Mouse (Mus musculus) liver, embryonic 15.5 days (tissue): Measurements from ENCODE around the gene Ipo4. TPM values are rescaled to one million over a fixed set of nuclear protein-coding genes. Genes with fewer than 3 reads are reported as not detected.
A peak's percentile ranks its signal among the peaks of the same experiment; 100 is the strongest.

Experiments
- ATAC-seq: fragments of 200-750 bp; cut with Nextera tagmentation; 2 replicates; pipeline ENCODE4 v1.8.0; 2017; ENCODE audit warnings: moderate number of reproducible peaks, mild to moderate bottlenecking, moderate library complexity; ENCODE audit not compliant: insufficient read depth
- H3K27ac ChIP-seq: fragments of 300-500 bp; sonication (generic); replicated peaks from 2 replicates; pipeline ENCODE4 v1.5.1; 2015; ENCODE audit warnings: mild to moderate bottlenecking, inconsistent platforms
- H3K27me3 ChIP-seq: fragments of 300-500 bp; sonication (generic); 2 replicates; pipeline ENCODE4 v1.6.1; 2015; ENCODE audit warnings: mild to moderate bottlenecking, inconsistent platforms
- H3K36me3 ChIP-seq: fragments of 300-500 bp; sonication (generic); replicated peaks from 2 replicates; pipeline ENCODE4 v1.6.1; 2015; ENCODE audit warnings: moderate library complexity, mild to moderate bottlenecking, inconsistent platforms
- H3K4me1 ChIP-seq: fragments of 300-500 bp; sonication (generic); replicated peaks from 2 replicates; pipeline ENCODE4 v1.6.1; 2015; ENCODE audit warnings: inconsistent platforms
- H3K4me2 ChIP-seq: fragments of 300-500 bp; sonication (generic); 2 replicates; pipeline ENCODE4 v1.6.1; 2015; ENCODE audit warnings: moderate library complexity, mild to moderate bottlenecking, inconsistent platforms
- H3K4me3 ChIP-seq: fragments of 300-500 bp; sonication (generic); replicated peaks from 2 replicates; pipeline ENCODE4 v1.5.1; 2015; ENCODE audit warnings: mild to moderate bottlenecking, inconsistent platforms
- H3K9ac ChIP-seq: fragments of 300-500 bp; sonication (generic); 2 replicates; pipeline ENCODE4 v1.6.1; 2015; ENCODE audit warnings: moderate library complexity, mild to moderate bottlenecking, inconsistent platforms
- H3K9me3 ChIP-seq: fragments of 300-500 bp; sonication (generic); replicated peaks from 2 replicates; pipeline ENCODE4 v1.6.1; 2016; ENCODE audit warnings: inconsistent platforms
- WGBS: fragments of 180-500 bp; shearing (Covaris S2); methylation state at CpG from one replicate; pipeline ENCODE4 v1.1.7; 2015; ENCODE audit warnings: mixed read lengths; ENCODE audit not compliant: insufficient replicate concordance; 5-methylcytosine and 5-hydroxymethylcytosine counted together
- polyA plus RNA-seq: library from polyadenylated mRNA; unstranded; fragments of >200 nt; fragmentation: Nextera tagmentation; extraction: Ambion mirVana; gene quantifications from 2 replicates; pipeline ENCODE4 v1.2.1, GENCODE M21; 2015

Ipo4 gene
- polyA plus RNA-seq, 1 experiment from 2014 or later, result 26.6 TPM

DNA sequence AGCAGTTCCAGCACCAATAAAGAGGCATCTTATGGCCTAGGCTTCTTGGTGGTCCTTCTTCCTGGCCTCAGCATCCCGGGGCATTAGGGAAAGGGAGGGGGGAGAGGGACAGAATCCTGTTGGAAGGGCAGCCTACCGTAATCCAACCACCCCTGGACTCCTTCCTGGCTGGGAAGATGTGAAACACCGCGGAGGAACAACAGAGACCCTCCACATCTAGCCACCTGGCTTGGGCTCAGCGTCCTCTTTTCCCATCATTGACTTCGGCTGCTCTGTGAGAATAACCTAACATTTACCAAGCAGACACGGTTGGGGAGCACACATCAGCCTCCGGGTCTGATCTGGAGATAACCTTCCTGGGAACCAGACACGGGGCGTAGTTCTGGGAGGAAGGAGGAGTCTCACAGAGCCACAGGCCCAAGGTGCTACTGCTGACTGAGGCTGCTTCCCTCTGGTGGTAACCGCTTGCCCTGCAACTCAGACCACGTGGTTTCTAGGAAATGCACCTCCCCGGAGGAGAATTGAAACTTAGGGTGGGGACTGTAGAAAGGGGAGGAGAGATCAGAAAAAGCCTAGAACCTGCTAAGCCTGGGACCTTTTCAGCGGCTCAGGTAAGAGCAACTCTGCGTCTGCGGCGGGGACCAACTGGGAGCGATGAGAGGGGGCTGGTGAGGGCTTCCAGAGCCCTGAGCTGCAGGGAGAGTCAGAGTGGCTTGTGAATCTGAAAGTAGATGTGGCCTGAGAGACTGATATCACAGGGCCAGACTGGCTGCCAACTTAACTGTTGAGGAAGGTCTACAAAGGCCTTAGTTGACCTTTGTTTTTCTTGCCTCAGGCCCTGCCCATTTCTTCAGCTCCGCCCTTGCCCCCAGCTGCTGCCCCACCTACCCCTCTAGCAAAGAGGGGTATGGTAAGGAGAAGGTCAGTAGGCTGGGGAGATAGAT lies 31.9 kb downstream of the Ipo4 start:
- peak; percentile 94 for ATAC-seq
- Histone ChIP-seq H3K4me3 (peak overlapping the region; percentile 68), H3K4me2 (peak overlapping the region; percentile 82), H3K27me3 (no peaks in the 10 kb centered on the region), H3K9me3 (no peaks in the 10 kb centered on the region), H3K27ac (peak overlapping the region; percentile 95), H3K4me1 (peaks cover 56% of the 10 kb centered on the region), H3K9ac (peak overlapping the region; percentile 75), H3K36me3 (peaks cover 84% of the 10 kb centered on the region)
- whole genome bisulfite sequencing, result 9% methylated on average over 19 of the region's 19 CpGs

DNA sequence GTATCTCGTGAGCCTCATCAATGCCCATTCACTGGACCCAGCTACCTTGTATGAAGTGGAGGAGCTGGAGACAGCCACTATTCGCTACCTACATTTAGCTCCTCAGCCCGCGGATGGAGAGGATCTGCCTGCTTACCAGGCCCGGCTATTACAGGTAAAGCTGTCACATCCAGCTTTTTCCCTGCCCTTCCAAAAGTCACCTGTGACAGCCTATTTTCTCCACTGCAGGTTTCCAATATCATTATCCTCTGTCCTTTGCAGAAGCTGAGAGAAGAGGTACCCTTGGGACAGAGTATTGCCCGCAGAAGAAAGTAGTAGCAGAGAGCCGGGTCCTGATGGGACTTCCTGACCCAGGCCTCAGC lies 32.5 kb downstream of the Ipo4 start, which contains the start of gene Irf9:
TSS of gene Irf9 (plus strand) at position 301 of the 362 bp plus-strand sequence.
- 75% methylated on average over 7 of the region's 7 CpGs for WGBS
- Histone ChIP-seq H3K36me3 (peaks cover 84% of the 10 kb centered on the region), H3K4me3 (peak within 1 kb of the TSS; percentile 68), H3K27ac (peak within 1 kb of the TSS; percentile 95), H3K9ac (peak within 1 kb of the TSS; percentile 75), H3K9me3 (no peaks in the 10 kb centered on the region), H3K27me3 (no peaks in the 10 kb centered on the region), H3K4me2 (peak within 1 kb of the TSS; percentile 82), H3K4me1 (peaks cover 54% of the 10 kb centered on the region)
- ATAC-seq, result peak; percentile 1; the same call in 1 of the 2 replicates

DNA sequence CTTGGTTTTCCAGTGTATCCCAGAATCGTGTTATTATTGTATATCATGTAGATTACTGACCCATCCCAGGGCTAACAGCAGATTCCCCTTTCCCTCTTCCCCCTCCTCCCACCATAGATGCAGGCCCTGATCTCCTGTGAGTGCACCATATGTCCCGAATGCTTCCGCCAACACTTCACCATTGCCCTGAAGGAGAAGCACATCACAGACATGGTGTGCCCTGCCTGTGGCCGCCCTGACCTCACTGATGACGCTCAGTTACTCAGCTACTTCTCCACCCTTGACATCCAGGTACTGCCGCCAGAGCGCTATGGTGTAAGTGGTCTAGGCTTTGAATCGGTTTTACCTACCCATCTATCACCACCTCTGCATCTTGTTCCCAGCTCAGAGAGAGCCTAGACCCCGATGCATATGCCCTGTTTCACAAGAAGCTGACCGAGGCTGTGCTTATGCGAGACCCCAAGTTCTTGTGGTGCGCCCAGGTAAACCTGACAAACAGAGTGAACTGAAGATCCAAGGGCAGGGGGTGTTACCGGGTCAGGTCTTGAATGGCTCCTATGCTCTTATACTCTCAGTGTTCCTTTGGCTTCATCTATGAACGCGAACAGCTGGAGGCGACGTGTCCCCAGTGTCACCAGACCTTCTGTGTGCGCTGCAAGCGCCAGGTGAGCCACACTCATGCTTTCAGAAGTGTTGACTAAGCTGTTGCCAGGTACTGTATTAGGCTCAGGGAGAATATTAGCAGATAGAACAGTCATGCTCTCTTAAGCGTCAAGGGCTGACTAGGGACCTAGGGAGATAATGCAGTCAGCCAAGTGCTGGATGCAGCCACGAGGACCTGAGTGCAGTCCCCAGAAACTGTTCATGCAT lies 37.0 kb downstream of the Ipo4 start:
- H3K27me3 ChIP-seq, result no peaks in the 10 kb centered on the region
- H3K9ac ChIP-seq, result no peak overlapping the region
- no peak overlapping the region for H3K4me3 ChIP-seq
- ATAC-seq, result no peak
- H3K4me1 ChIP-seq, result peaks cover 22% of the 10 kb centered on the region
- H3K9me3 ChIP-seq, result no peaks in the 10 kb centered on the region
- 86% methylated on average over 21 of the region's 21 CpGs for WGBS
- peaks cover 91% of the 10 kb centered on the region for H3K36me3 ChIP-seq
- H3K27ac ChIP-seq, result no peak overlapping the region
- H3K4me2 ChIP-seq, result no peak overlapping the region

DNA sequence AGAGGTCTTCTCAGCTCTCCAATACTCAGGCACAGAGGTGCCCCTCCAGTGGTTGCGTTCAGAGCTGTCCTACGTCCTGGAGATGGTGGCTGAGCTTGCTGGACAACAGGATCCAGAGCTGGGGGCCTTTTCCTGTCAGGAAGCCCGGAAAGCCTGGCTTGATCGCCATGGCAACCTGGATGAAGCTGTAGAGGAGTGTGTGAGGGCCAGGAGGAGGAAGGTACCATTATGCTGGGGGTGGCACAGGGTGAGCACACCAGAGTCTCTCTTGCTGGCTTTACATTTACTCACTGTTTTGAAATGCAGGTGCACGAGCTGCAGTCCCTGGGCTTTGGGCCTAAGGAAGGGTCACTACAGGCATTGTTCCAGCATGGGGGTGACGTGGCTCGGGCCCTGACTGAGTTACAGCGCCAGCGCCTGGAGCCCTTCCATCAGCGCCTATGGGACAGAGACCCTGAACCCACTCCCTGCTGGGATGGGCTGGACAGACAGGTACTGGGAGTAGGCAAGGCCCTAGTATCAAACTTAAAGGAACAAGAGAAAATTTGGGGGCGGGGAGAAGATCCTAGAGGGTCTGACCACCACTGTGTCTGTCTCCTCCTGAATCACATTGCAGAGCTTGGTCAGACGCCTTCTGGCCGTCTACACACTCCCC lies 39.6 kb downstream of the Ipo4 start:
- H3K9me3 ChIP-seq, result no peaks in the 10 kb centered on the region
- peaks cover 26% of the 10 kb centered on the region for H3K4me1 ChIP-seq
- H3K4me3 ChIP-seq, result no peak overlapping the region
- no peak for ATAC-seq
- no peak overlapping the region for H3K9ac ChIP-seq
- H3K27ac ChIP-seq, result no peak overlapping the region
- 86% methylated on average over 13 of the region's 13 CpGs for WGBS
- no peak overlapping the region for H3K4me2 ChIP-seq
- H3K36me3 ChIP-seq, result peaks cover 68% of the 10 kb centered on the region
- H3K27me3 ChIP-seq, result no peaks in the 10 kb centered on the region

DNA sequence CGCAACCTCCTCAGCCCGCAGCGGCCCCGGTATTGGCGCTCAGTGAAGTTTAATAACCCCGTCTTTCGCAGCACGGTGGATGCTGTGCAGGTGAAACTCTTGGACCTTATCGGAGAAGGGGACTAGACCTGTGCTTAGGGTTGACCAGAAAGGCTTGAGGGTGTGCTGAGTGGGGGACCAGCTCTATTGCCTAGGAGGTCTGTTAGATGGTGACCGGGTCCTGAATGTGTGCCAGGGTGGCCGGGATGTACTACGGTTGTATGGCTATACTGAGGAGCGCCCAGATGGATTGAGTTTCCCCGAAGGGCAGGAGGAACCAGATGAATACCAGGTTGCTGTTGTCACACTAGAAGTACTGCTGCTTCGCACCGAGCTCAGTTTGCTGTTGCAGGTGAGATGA lies 43.5 kb downstream of the Ipo4 start:
- 3% methylated on average over 16 of the region's 16 CpGs for WGBS
- Histone ChIP-seq H3K9me3 (no peaks in the 10 kb centered on the region), H3K9ac (peak overlapping the region; percentile 96), H3K4me1 (peaks cover 46% of the 10 kb centered on the region), H3K4me3 (peak overlapping the region; percentile 93), H3K27me3 (no peaks in the 10 kb centered on the region), H3K36me3 (peaks cover 49% of the 10 kb centered on the region), H3K27ac (peak overlapping the region; percentile 99), H3K4me2 (peak overlapping the region; percentile 94)
- ATAC-seq, result no peak

DNA sequence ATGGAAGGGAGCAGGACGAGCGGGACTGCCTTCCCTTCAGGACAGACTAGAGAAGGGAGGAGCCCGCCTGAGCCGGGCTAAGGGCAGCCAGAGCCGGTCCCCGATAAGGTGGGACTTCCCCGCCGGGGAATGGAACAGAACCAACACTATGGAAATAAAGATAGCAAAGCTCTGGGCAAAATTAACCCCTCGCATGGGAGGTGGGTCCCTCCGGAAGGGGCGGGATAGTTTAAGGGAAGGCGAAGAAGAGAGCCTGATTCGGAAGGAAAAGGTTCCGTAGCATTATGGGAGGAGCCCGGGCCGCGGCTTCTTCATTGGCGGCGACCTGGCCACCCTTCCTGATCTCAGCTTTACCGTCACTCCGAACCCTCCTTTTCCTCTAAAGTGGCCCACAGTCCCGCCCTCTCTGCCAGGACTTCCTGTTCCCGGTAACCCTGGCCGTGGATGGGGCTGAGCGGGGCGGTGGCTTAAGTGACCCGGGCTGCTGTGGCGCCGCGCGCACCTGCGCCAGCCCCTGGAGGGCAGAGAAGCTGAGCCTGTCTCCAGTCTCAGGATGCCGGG lies 44.3 kb downstream of the Ipo4 start, which contains the start of gene Rnf31:
TSS of gene Rnf31 (plus strand) at position 378 of the 561 bp plus-strand sequence.
- peaks cover 53% of the 10 kb centered on the region for H3K4me1 ChIP-seq
- 0% methylated on average over 33 of the region's 33 CpGs for WGBS

DNA sequence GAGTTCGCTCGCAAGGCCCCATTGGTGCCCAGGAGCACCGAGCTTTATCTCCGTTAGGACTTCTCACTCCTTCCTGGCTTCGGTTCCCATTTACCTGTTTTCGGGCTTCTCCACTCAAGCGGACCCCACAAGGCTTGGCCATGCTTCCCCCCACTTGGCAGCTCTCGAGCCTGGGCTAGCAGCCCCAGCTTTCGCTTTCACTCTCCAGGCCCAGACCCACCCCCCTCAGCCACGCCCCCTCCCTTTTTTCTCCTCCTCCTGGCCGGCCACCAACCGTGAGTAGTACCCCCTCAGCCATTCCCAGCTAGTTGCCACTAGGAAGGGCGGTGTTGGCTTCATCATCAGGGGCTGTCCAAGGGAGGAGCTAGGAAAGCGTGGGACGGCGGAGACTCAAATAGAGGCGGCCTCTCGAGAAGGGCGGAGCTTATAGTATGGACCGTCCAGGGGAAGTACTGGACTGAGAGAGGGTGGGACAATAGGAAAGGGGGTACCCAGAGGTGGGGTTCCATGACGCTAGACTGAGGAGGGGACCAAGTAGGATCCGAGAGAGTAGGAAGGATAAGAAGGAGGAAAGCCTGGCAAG lies 44.9 kb downstream of the Ipo4 start, which contains the start of gene Psme2:
TSS of gene Psme2 (minus strand) at position 366 of the 583 bp plus-strand sequence.
- peaks cover 39% of the 10 kb centered on the region for H3K36me3 ChIP-seq
- peak within 1 kb of the TSS; percentile 99 for H3K27ac ChIP-seq
- H3K9ac ChIP-seq, result peak within 1 kb of the TSS; percentile 96
- H3K4me1 ChIP-seq, result peaks cover 59% of the 10 kb centered on the region
- no peaks in the 10 kb centered on the region for H3K9me3 ChIP-seq
- peak within 1 kb of the TSS; percentile 93 for H3K4me3 ChIP-seq
- peak; percentile 88 for ATAC-seq
- no peaks in the 10 kb centered on the region for H3K27me3 ChIP-seq
- WGBS, result under 1% methylated on average over 22 of the region's 22 CpGs
- H3K4me2 ChIP-seq, result peak within 1 kb of the TSS; percentile 94

More for the DNA sequence above, 44.3 kb downstream of the Ipo4 start, which contains the start of gene Rnf31:
- peak within 1 kb of the TSS; percentile 93 for H3K4me3 ChIP-seq
- peaks cover 45% of the 10 kb centered on the region for H3K36me3 ChIP-seq
- peak within 1 kb of the TSS; percentile 96 for H3K9ac ChIP-seq
- peak within 1 kb of the TSS; percentile 99 for H3K27ac ChIP-seq
- peak within 1 kb of the TSS; percentile 94 for H3K4me2 ChIP-seq
- no peaks in the 10 kb centered on the region for H3K9me3 ChIP-seq
- ATAC-seq, result peak; percentile 90
- H3K27me3 ChIP-seq, result no peaks in the 10 kb centered on the region

DNA sequence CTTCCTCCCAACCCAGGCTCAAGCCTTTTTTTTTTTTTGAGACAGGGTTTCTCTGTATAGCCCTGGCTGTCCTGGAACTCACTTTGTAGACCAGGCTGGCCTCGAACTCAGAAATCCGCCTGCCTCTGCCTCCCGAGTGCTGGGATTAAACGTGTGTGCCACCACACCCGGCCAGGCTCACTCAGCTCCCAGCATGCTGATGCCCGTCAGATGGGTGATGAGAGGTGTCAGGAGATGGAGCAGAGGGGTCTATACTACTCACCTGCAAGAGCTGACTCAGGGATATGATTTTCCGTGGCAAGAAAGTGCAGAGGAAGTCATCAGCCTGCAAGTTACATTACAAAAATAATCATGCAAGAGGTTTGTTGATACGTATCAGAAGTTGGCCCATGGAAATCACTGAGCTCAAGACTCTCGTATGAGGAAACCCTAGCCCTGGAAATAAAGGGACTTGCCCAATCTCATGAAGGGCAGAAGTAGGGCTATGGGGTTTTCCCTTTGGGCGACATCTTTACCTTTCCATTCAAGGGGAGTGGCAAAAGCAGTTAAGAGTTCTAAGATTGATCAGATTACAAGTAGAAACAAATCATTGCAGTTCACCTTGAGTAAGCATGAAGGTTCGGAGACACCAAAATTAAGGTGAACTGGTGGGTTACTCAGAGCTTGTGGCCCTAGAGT lies 45.8 kb downstream of the Ipo4 start:
- H3K27ac ChIP-seq, result peak overlapping the region; percentile 99
- 67% methylated on average over 11 of the region's 11 CpGs for WGBS
- H3K36me3 ChIP-seq, result peaks cover 30% of the 10 kb centered on the region
- H3K27me3 ChIP-seq, result no peaks in the 10 kb centered on the region
- H3K4me2 ChIP-seq, result peak overlapping the region; percentile 94
- H3K4me1 ChIP-seq, result peaks cover 66% of the 10 kb centered on the region
- H3K4me3 ChIP-seq, result peak overlapping the region; percentile 93
- no peaks in the 10 kb centered on the region for H3K9me3 ChIP-seq
- no peak for ATAC-seq
- peak overlapping the region; percentile 96 for H3K9ac ChIP-seq

DNA sequence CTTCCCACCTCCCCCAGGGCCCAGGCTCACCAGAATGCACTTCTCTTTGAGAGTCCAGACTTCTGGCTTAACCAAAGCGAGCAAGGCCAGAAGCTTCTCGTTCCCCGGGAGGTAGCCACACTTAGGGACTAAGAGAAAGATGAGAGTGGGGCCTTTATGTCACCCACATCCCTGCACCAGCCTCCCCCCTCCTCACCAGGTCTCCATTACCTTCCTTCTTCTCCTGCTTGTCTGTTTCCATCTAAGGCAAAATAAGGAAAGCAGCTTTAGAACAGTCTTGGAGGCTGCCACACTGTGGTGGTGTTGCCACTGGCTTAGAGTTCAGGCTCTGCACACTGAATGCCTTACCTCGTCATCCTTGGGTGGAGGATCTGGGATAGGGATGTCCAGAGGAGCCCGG lies 46.5 kb downstream of the Ipo4 start:
- peak overlapping the region; percentile 94; the same call in 1 of the 2 replicates for H3K4me2 ChIP-seq
- H3K27ac ChIP-seq, result no peak overlapping the region

More for the DNA sequence above, 46.5 kb downstream of the Ipo4 start:
- ATAC-seq, result no peak
- Histone ChIP-seq H3K36me3 (peaks cover 23% of the 10 kb centered on the region), H3K4me1 (peaks cover 71% of the 10 kb centered on the region), H3K27me3 (no peaks in the 10 kb centered on the region), H3K4me3 (no peak overlapping the region), H3K9ac (no peak overlapping the region; the same call in 1 of the 2 replicates), H3K9me3 (no peaks in the 10 kb centered on the region)
- WGBS, result 91% methylated on average over 5 of the region's 5 CpGs
